Mouse (Mus musculus) embryonic facial prominence, embryonic 11.5 days (tissue): ENCODE measurements around the gene Bag6. TPM values are rescaled to one million over a fixed set of nuclear protein-coding genes. Genes with fewer than 3 reads are reported as not detected.

Source experiments
- ATAC-seq: fragments of 200-750 bp; cut with Nextera tagmentation; replicated peaks from 2 replicates; pipeline ENCODE4 v1.8.0; 2017; ENCODE audit warnings: low read depth; ENCODE audit not compliant: insufficient number of reproducible peaks, low FRiP score, low TSS enrichment
- DNase-seq: peaks from one replicate; pipeline ENCODE4 v3.0.0-alpha.2; 2015; ENCODE audit warnings: low spot score
- H3K27ac ChIP-seq: fragments of 300-500 bp; sonication (generic); replicated peaks from 2 replicates; pipeline ENCODE4 v1.5.1; 2014; ENCODE audit warnings: mild to moderate bottlenecking, low read depth, low read length, control low read depth
- H3K27me3 ChIP-seq: fragments of 300-500 bp; sonication (generic); 2 replicates; pipeline ENCODE4 v1.6.1; 2014; ENCODE audit warnings: mild to moderate bottlenecking, low read length, moderate library complexity, mixed read lengths; ENCODE audit not compliant: control insufficient read depth, insufficient read depth
- H3K36me3 ChIP-seq: fragments of 300-500 bp; sonication (generic); replicated peaks from 2 replicates; pipeline ENCODE4 v1.6.1; 2014; ENCODE audit warnings: low read depth, mild to moderate bottlenecking, low read length, moderate library complexity, mixed read lengths; ENCODE audit not compliant: control insufficient read depth, insufficient read depth
- H3K4me1 ChIP-seq: fragments of 300-500 bp; sonication (generic); 2 replicates; pipeline ENCODE4 v1.6.1; 2014; ENCODE audit warnings: low read length, mixed read lengths; ENCODE audit not compliant: control insufficient read depth, insufficient read depth
- H3K4me2 ChIP-seq: fragments of 300-500 bp; sonication (generic); 2 replicates; pipeline ENCODE4 v1.6.1; 2014; ENCODE audit warnings: low read depth, mild to moderate bottlenecking, control low read depth, low read length, moderate library complexity
- H3K4me3 ChIP-seq: fragments of 300-500 bp; sonication (generic); 2 replicates; pipeline ENCODE4 v1.5.1; 2014; ENCODE audit warnings: low read depth, low read length, control low read depth
- H3K9ac ChIP-seq: fragments of 300-500 bp; sonication (generic); replicated peaks from 2 replicates; pipeline ENCODE4 v1.6.1; 2014; ENCODE audit warnings: mild to moderate bottlenecking, control low read depth, low read length
- H3K9me3 ChIP-seq: fragments of 300-500 bp; sonication (generic); replicated peaks from 2 replicates; pipeline ENCODE4 v1.6.1; 2016; ENCODE audit warnings: mild to moderate bottlenecking, low read length, inconsistent platforms, mixed read lengths; ENCODE audit not compliant: control insufficient read depth
- WGBS: fragments of 180-500 bp; shearing (Covaris S2); extraction: QIAGEN DNeasy Blood & Tissue Kit; methylation state at CpG from one replicate; pipeline ENCODE4 v1.1.7; 2014; 5-methylcytosine and 5-hydroxymethylcytosine counted together
- polyA plus RNA-seq: library from polyadenylated mRNA; unstranded; fragments of >200 nt; fragmentation: Nextera tagmentation; extraction: Ambion mirVana; gene quantifications from 2 replicates; pipeline ENCODE4 v1.2.1, GENCODE M21; 2014

Bag6 gene
- polyA plus RNA-seq, 1 experiment from 2014 or later = 101 TPM

DNA sequence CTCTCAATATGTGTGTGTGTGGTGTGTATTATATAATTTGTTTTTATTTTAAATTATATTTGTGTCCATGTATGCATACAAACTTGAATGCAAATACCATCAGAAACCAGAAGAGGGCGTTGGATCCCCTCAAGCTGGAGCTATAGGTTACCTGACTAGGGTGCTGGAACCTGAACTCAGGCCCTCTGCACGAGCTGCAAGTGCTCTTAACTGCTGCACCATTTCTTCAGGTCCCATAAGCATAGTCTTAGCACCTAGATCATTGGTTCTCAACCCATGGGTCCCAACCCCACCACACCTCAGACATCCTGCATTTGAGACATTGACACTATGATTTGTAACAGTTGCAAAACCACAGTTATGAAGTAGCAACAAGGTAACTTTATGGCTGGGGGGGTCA, 56.7 kb downstream of the Bag6 start:
- no peaks in the 10 kb centered on the region for H3K4me1 ChIP-seq
- no peak overlapping the region for H3K4me3 ChIP-seq
- H3K9me3 ChIP-seq = no peaks in the 10 kb centered on the region
- no peaks in the 10 kb centered on the region for H3K36me3 ChIP-seq
- WGBS = 65% methylated on average over 2 of the region's 2 CpGs
- ATAC-seq = no peak
- H3K4me2 ChIP-seq = no peak overlapping the region
- no peak overlapping the region for H3K9ac ChIP-seq
- DNase-seq = no peak
- H3K27ac ChIP-seq = no peak overlapping the region
- H3K27me3 ChIP-seq = peaks cover 21% of the 10 kb centered on the region

DNA sequence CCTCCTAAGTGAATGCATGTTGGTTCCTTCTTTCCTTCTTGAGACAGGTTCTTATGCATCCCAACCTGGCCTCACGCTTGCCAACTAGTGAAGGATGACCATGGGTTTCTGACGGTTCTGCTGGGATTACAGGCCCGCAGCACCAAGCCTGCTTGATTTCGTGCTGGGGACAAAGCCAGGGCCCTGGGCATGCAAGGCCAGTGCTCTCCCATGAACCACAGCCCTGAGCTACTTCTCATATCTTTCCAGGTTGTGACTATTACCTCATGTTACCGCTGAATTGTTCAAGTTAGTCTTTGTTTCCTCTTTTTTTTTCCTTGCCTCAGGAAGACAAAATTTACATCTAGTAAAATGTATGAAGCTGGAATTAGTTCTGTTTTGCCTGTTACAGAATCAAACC, 57.9 kb downstream of the Bag6 start:
- 84% methylated on average over 5 of the region's 5 CpGs for WGBS
- H3K9me3 ChIP-seq = no peaks in the 10 kb centered on the region
- no peak for DNase-seq
- no peak overlapping the region for H3K27ac ChIP-seq
- no peak overlapping the region for H3K4me2 ChIP-seq
- no peak overlapping the region for H3K4me3 ChIP-seq
- H3K9ac ChIP-seq = no peak overlapping the region
- no peaks in the 10 kb centered on the region for H3K36me3 ChIP-seq
- no peak for ATAC-seq
- H3K27me3 ChIP-seq = peaks cover 21% of the 10 kb centered on the region
- no peaks in the 10 kb centered on the region for H3K4me1 ChIP-seq

DNA sequence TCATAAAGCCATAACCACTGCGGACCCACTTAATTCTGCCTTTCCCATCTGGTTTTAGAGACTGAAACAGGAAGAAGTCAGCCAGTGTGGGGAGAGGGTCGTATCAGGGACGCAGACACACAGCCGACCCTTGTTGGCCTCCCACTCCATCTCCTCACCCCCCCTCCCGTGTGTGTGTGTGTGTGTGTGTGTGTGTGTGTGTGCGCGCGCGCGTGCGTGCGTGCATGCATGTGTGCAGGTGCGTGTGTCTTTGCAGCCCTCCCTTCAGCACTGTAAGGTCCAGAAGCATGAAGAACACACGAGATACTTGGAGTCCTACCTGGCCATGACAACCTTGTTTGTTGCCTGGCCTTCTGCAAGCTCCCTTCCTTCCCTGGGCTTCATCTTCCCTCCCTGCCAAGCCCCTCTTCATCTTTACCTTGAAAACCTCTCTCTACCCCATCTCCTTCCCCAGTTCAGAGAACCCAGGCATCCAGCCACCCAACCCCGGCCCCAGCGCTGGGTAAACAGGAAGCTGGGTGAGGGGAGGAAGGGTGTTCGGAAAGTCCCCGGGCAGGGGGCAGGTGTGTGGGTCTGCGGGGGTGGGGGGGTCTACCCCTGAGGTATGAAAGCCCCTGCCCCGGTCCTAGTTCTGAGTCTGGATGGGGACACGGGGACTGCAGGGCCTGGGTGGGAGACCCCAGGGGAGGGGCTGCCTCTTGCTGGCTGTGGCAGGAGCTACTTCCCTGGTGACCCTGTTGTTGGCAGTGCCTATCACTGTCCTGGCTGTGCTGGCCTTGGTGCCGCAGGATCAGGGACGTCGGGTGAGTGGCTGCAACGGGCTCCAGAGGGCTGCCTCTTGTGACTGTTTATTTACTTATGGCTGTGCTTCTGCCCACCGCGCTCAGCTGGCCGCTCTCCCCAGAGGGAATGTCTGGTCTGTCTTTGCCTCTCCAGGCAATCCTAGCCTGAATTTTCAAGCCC, 59.2 kb downstream of the Bag6 start, which contains the start of gene Ltb:
Gene Ltb, plus strand, starts transcription at position 559 of the 963 bp plus-strand sequence.
- H3K9ac ChIP-seq = no peak within 1 kb of the TSS
- ATAC-seq (no peak), DNase-seq (no peak)
- no peak within 1 kb of the TSS for H3K4me3 ChIP-seq
- H3K4me1 ChIP-seq = no peaks in the 10 kb centered on the region
- peaks cover 21% of the 10 kb centered on the region for H3K27me3 ChIP-seq
- H3K36me3 ChIP-seq = no peaks in the 10 kb centered on the region
- H3K27ac ChIP-seq = no peak within 1 kb of the TSS
- 0 out of 2 replicates have a peak within 1 kb of the TSS, but pooled peaks have one; percentile 10 for H3K4me2 ChIP-seq
- no peaks in the 10 kb centered on the region for H3K9me3 ChIP-seq
- 60% methylated on average over 28 of the region's 28 CpGs for WGBS

DNA sequence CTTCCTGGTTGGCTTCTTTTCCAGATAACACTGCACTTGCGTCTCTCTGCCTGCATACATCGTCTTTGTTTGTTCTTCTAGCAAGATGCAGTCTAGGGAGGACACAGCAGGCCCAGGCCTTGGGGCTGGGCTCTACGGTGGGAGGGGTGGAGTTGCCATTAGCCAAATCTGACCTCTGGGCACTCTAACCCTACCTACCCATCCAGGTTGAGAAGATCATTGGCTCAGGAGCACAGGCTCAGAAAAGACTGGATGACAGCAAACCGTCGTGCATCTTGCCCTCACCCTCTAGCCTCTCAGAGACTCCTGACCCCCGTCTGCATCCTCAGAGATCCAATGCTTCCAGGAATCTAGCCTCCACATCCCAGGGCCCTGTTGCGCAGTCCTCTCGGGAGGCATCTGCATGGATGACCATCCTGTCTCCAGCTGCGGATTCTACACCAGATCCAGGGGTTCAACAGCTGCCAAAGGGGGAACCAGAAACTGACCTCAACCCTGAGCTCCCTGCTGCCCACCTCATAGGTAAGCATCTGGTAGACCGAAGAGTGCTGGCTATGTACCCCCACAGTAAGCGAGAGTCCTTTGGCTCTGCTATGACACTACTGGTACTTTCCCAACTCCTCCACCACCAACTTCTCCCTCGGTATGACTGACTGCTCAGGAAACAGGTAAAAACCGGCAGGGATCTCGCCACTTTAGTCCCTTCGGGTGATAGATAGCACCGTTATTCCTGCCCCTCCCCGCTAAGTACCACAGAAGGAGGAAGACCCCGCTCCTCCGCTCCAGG, 60.1 kb downstream of the Bag6 start:
- Histone ChIP-seq H3K27ac (no peak overlapping the region), H3K4me1 (no peaks in the 10 kb centered on the region), H3K4me2 (peak overlapping the region; percentile 66), H3K27me3 (peaks cover 21% of the 10 kb centered on the region), H3K36me3 (no peaks in the 10 kb centered on the region), H3K9me3 (no peaks in the 10 kb centered on the region), H3K9ac (peak overlapping the region; percentile 57), H3K4me3 (peak overlapping the region; percentile 37)
- WGBS = 42% methylated on average over 19 of the region's 19 CpGs
- no peak for DNase-seq
- ATAC-seq = no peak

DNA sequence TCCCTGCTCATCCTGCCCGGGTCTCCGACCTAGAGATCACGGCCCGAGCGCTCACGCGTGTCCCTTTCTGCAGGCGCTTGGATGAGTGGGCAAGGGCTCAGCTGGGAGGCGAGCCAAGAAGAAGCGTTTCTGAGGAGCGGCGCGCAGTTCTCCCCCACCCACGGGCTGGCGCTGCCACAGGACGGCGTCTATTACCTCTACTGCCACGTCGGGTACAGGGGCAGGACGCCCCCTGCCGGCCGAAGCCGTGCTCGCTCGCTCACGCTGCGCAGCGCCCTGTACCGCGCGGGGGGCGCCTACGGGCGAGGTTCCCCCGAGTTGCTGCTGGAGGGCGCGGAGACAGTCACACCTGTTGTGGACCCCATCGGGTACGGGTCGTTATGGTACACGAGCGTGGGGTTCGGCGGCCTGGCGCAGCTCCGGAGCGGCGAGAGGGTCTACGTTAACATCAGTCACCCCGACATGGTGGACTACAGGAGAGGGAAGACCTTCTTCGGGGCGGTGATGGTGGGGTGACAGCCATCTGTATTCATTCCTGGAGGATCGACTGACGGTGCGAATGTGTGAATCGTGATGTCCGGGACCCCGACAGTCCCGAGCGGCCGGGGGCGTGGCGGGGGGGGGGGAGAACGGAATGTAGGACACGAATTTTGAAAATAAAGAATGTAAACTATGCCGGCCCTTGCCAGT, 60.8 kb downstream of the Bag6 start:
- Histone ChIP-seq H3K4me1 (no peaks in the 10 kb centered on the region), H3K9me3 (no peaks in the 10 kb centered on the region), H3K36me3 (no peaks in the 10 kb centered on the region), H3K27me3 (peaks cover 21% of the 10 kb centered on the region), H3K9ac (peak overlapping the region; percentile 57), H3K4me3 (peak overlapping the region; percentile 37), H3K4me2 (peak overlapping the region; percentile 66), H3K27ac (no peak overlapping the region)
- 2% methylated on average over 64 of the region's 66 CpGs for WGBS
- DNase-seq = peak; percentile 83
- peak; percentile 75; the same call in 1 of the 2 replicates for ATAC-seq

DNA sequence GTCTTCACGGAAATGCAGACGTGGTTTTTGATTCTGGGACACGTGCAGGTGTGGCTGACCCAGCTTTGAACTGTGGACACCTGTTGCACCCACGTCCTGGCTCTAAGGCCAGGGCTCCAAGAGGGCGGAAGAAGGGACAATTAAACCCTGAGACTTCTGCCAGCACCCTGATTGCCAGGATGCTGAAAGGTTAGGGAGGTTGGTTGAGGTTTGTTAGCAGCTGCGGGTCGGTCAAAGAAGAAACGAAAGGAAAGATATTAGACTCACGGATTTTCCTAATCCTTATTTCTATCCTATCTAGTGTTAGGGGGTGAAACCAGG, 61.3 kb downstream of the Bag6 start:
- no peak overlapping the region for H3K27ac ChIP-seq
- H3K4me2 ChIP-seq = peak overlapping the region; percentile 66; the same call in 1 of the 2 replicates
- H3K27me3 ChIP-seq = peaks cover 21% of the 10 kb centered on the region
- H3K4me3 ChIP-seq = peak overlapping the region; percentile 37; the same call in 1 of the 2 replicates
- H3K9ac ChIP-seq = peak overlapping the region; percentile 57; the same call in 1 of the 2 replicates
- no peaks in the 10 kb centered on the region for H3K9me3 ChIP-seq
- H3K36me3 ChIP-seq = no peaks in the 10 kb centered on the region
- DNase-seq (no peak), ATAC-seq (no peak)
- 26% methylated on average over 9 of the region's 9 CpGs for WGBS
- H3K4me1 ChIP-seq = no peaks in the 10 kb centered on the region
